Mouse (Mus musculus): ENCODE measurements around the gene Spink2. TPM values are rescaled to one million over a fixed set of nuclear protein-coding genes. Genes with fewer than 3 reads are reported as not detected.

The Spink2 gene
- polyA plus RNA-seq, 1 experiment from 2014 or later, result 0.52 TPM

DNA sequence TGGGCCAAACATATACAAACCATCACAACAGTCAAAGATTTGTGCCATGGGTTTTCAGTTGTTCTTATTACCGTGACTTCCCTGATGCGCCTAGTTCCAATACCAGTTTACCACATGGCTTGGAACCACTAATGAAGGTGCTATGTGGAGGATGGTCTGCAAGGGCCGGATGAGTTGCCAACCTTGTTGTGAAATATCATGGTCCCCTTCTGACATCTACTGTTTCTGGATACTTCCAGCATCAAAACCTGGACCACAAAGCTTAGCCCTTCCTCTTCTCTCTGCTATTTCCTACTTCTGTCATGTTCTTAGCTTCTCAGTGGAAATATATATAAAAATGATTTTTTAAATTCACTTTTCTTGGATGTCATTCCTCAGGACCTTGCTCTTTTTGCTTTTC lies 48.7 kb downstream of the Spink2 start:
- Histone ChIP-seq H3K4me1 (replicated peaks) (peaks cover 5% of the 10 kb centered on the region; the same call in 1 of the 2 replicates), H3K9me3 (no peaks in the 10 kb centered on the region), H3K4me3 (no peak overlapping the region), H3K36me3 (no peaks in the 10 kb centered on the region), H3K27me3 (ENCODE audit: insufficient read depth, poor library complexity, severe bottlenecking) (no peaks in the 10 kb centered on the region), H3K27ac (no peak overlapping the region)
- DNase-seq (ENCODE audit: low spot score), result no peak
- WGBS, result 93% methylated on average over 3 of the region's 3 CpGs

- no peaks in the 10 kb centered on the region for H3K27me3 ChIP-seq (ENCODE audit: insufficient read depth, poor library complexity, severe bottlenecking)
- no peaks in the 10 kb centered on the region for H3K36me3 ChIP-seq
- H3K4me1 ChIP-seq (replicated peaks), result peaks cover 5% of the 10 kb centered on the region; the same call in 1 of the 2 replicates
- H3K4me3 ChIP-seq, result no peak overlapping the region
- DNase-seq (ENCODE audit: low spot score), result no peak
- H3K27ac ChIP-seq, result no peak overlapping the region
- no peaks in the 10 kb centered on the region for H3K9me3 ChIP-seq
- WGBS, result 44% methylated on average over 14 of the region's 14 CpGs
These were observed 53.3 kb downstream of the Spink2 start for GRCm38 (mm10) chr5:77157777-77158540.

DNA sequence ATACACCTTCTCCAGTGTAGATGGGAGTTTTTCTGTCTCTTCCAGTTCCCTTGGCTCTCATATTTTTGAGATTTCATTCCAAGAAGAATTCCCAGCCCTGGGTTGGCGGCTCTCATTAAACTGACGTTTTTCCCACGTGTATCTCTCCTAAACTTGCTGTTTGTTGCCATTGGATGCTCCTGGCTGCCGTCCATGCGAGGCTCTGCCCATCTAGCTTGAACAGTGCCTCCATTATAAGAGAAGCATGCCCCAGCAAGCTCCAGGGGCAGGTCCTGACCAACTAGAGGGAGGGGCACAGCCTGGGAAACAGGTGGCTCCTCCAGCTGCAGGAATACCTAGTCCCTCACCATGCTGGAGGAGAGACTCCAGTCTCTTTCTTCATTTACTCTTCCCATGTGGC lies 54.3 kb downstream of the Spink2 start:
- DNase-seq (ENCODE audit: low spot score), result no peak
- no peaks in the 10 kb centered on the region for H3K9me3 ChIP-seq
- H3K4me3 ChIP-seq, result no peak overlapping the region
- 75% methylated on average over 5 of the region's 5 CpGs for WGBS
- H3K4me1 ChIP-seq (replicated peaks), result peaks cover 5% of the 10 kb centered on the region; the same call in 1 of the 2 replicates
- H3K36me3 ChIP-seq, result no peaks in the 10 kb centered on the region
- no peak overlapping the region for H3K27ac ChIP-seq
- H3K27me3 ChIP-seq (ENCODE audit: insufficient read depth, poor library complexity, severe bottlenecking), result no peaks in the 10 kb centered on the region

DNA sequence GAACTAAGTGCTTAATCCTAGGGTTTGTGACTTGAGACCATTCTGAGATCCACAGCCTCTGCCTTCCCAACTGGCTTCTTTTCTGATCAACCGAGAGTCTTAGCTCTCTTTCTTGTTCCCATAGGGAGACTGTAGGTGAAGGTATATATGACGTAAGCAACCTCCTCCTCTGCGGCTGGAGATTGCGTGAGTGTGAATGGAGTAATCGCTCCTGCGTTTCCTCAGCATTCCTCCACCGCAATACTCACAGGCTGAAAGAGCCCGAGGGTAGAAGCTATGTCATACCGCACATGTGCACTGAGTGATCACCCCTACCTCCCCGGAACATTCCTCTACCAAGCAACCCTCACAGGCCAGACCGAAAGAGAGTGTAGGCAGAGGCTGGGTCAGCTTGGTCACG lies 55.7 kb downstream of the Spink2 start:
- no peak for DNase-seq (ENCODE audit: low spot score)
- WGBS, result 93% methylated on average over 12 of the region's 12 CpGs

More for the DNA sequence above, 55.7 kb downstream of the Spink2 start:
- Histone ChIP-seq H3K27me3 (ENCODE audit: insufficient read depth, poor library complexity, severe bottlenecking) (no peaks in the 10 kb centered on the region), H3K36me3 (no peaks in the 10 kb centered on the region), H3K4me3 (no peak overlapping the region), H3K9me3 (no peaks in the 10 kb centered on the region), H3K4me1 (replicated peaks) (peaks cover 5% of the 10 kb centered on the region; the same call in 1 of the 2 replicates), H3K27ac (no peak overlapping the region)

Other genes starting within 250 kb of the Spink2 start
- gene Srp72, start 236.8 kb downstream of the Spink2 start, polyA plus RNA-seq (2016; fragmentation: Nextera tagmentation; extraction: Ambion mirVana), result 68.9 and 74.9 TPM in 2 replicates
- gene Arl9, start 207.4 kb downstream of the Spink2 start, polyA plus RNA-seq (2016; fragmentation: Nextera tagmentation; extraction: Ambion mirVana), result not detected in 2 replicates
- gene Thegl, start 195.4 kb downstream of the Spink2 start, polyA plus RNA-seq (2016; fragmentation: Nextera tagmentation; extraction: Ambion mirVana), result 0.13 TPM in 1 of 2 replicates, not detected in the other
- gene Hopx, start 96.3 kb downstream of the Spink2 start, polyA plus RNA-seq (2016; fragmentation: Nextera tagmentation; extraction: Ambion mirVana), result 0.20 and 0.34 TPM in 2 replicates
- 17.1 and 22.8 TPM in 2 replicates for gene Rest, start 54.0 kb upstream of the Spink2 start, polyA plus RNA-seq (2016; fragmentation: Nextera tagmentation; extraction: Ambion mirVana)
- 35.9 and 39.6 TPM in 2 replicates for gene Noa1, start 98.6 kb upstream of the Spink2 start, polyA plus RNA-seq (2016; fragmentation: Nextera tagmentation; extraction: Ambion mirVana)
- gene Polr2b, start 98.7 kb upstream of the Spink2 start, polyA plus RNA-seq (2016; fragmentation: Nextera tagmentation; extraction: Ambion mirVana), result 71.6 and 91.1 TPM in 2 replicates
- gene Igfbp7, start 196.6 kb upstream of the Spink2 start, polyA plus RNA-seq (2016; fragmentation: Nextera tagmentation; extraction: Ambion mirVana), result 8.0 and 25.9 TPM in 2 replicates

All from hindbrain, embryonic 10.5 days (tissue).